Mouse (Mus musculus) spleen, adult 2 months (tissue): ENCODE data around the gene Gm49368.

Experiments
- CTCF ChIP-seq: fragments of 200-500 bp; IDR thresholded peaks from 2 replicates; pipeline ENCODE4 v1.5.1; 2011; ENCODE audit warnings: mild to moderate bottlenecking, inconsistent platforms; ENCODE audit not compliant: insufficient read depth, insufficient read length, insufficient replicate concordance; ENCODE audit errors: extremely low read depth
- POLR2A ChIP-seq: fragments of 200-500 bp; IDR thresholded peaks from 2 replicates; pipeline ENCODE4 v1.6.1; 2011; ENCODE audit warnings: low read depth, low read length, inconsistent platforms

DNA sequence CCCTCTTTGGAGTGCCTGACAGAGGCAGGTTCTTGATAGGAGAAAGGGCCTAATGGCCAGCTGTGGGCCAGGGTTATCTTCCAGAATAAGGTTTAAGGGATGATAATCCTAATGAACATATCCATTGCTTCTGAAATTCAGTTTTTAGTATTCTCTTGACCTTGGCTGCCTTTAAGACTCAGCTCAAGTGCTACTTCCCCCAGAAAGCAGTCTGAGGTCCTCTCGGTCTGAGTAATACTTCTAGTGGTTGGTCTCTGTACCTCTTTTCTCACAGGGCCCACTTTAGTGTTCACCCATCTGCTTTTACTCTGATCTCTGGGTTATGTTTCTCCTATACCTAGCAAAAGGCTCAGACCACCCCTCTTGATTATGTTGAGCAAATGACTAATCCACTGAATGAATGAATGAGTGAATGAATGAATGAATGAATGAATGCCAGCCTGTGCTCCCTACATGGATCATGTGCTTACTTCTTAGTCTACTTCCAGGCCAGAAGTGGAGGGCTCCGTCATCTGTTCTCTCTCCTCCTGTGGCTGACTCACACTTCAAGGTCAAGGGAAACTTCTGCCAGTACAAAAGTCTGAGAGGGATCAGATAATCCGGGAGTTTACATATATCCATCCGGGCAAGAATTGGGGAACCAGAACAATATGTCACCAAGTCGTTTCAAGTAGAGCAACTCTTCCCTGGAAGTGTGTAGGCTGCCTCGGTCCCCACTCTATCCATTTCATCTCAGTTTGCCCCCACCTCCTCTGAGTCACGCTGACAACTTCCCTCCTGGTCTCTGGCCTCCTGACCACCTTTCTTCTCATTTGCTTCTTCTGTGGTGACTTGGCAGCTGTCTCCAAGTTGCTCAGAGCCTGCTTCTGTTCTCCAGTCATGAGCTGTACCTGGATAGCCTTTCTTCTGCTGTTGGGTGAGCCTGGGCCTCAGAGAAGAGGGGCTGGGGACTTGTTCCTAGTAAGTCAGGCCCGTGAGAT lies 66.5 kb downstream of the Gm49368 start, which contains the start of gene Itgax:
- TF ChIP-seq CTCF = no peak
- TF ChIP-seq POLR2A = no peak
